Mouse (Mus musculus) heart, postnatal 0 days (tissue): ENCODE measurements around the gene Olfr974. TPM values are rescaled to one million over a fixed set of nuclear protein-coding genes. Genes with fewer than 3 reads are reported as not detected.
"Not testable (repeated sequence)": the region's sequence is repeated elsewhere in the genome, so short reads cannot be mapped to it uniquely, and the experiment has no call there.

ENCODE experiments used
- ATAC-seq: fragments of 200-750 bp; cut with Nextera tagmentation; 2 replicates; pipeline ENCODE4 v1.8.0; 2017; ENCODE audit warnings: low read depth, moderate number of reproducible peaks, moderate library complexity; ENCODE audit not compliant: insufficient read depth
- DNase-seq: peaks from one replicate; pipeline ENCODE4 v3.0.0-alpha.2; 2016; ENCODE audit warnings: low spot score
- H3K27ac ChIP-seq: fragments of 300-500 bp; sonication (generic); 2 replicates; pipeline ENCODE4 v1.5.1; 2014; ENCODE audit warnings: low read depth, mild to moderate bottlenecking
- H3K27me3 ChIP-seq: fragments of 300-500 bp; sonication (generic); 2 replicates; pipeline ENCODE4 v1.6.1; 2014; ENCODE audit warnings: low read length, mixed read lengths; ENCODE audit not compliant: control insufficient read depth, insufficient read depth
- H3K36me3 ChIP-seq: fragments of 300-500 bp; sonication (generic); replicated peaks from 2 replicates; pipeline ENCODE4 v1.6.1; 2014; ENCODE audit warnings: low read length, mixed read lengths; ENCODE audit not compliant: control insufficient read depth, insufficient read depth
- H3K4me1 ChIP-seq: fragments of 300-500 bp; sonication (generic); 2 replicates; pipeline ENCODE4 v1.6.1; 2014; ENCODE audit warnings: antibody characterized with exemption; ENCODE audit not compliant: control insufficient read depth, insufficient read depth
- H3K4me2 ChIP-seq: fragments of 300-500 bp; sonication (generic); 2 replicates; pipeline ENCODE4 v1.6.1; 2014; ENCODE audit warnings: low read depth, mild to moderate bottlenecking, low read length, moderate library complexity
- H3K4me3 ChIP-seq: fragments of 300-500 bp; sonication (generic); 2 replicates; pipeline ENCODE4 v1.5.1; 2014; ENCODE audit warnings: low read depth, low read length
- H3K9ac ChIP-seq: fragments of 300-500 bp; sonication (generic); replicated peaks from 2 replicates; pipeline ENCODE4 v1.6.1; 2014; ENCODE audit warnings: low read depth, low read length, mixed read lengths
- H3K9me3 ChIP-seq: fragments of 300-500 bp; sonication (generic); replicated peaks from 2 replicates; pipeline ENCODE4 v1.6.1; 2016; ENCODE audit warnings: low read length; ENCODE audit not compliant: control insufficient read depth
- CTCF ChIP-seq: IDR thresholded peaks from 2 replicates; pipeline ENCODE4 v1.5.1; 2016; ENCODE audit warnings: antibody characterized with exemption, control low read depth, low read depth
- EP300 ChIP-seq: IDR thresholded peaks from 2 replicates; pipeline ENCODE4 v1.6.1; 2016; ENCODE audit warnings: antibody characterized with exemption, low read depth
- WGBS: fragments of 180-500 bp; shearing (Covaris S2); extraction: QIAGEN DNeasy Blood & Tissue Kit; methylation state at CpG from one replicate; pipeline ENCODE4 v1.1.7; 2014; 5-methylcytosine and 5-hydroxymethylcytosine counted together
- polyA plus RNA-seq: library from polyadenylated mRNA; unstranded; fragments of >200 nt; fragmentation: Nextera tagmentation; extraction: Ambion mirVana; gene quantifications from 2 replicates; pipeline ENCODE4 v1.2.1, GENCODE M21; 2015
- total RNA-seq: library from RNA; depleted of rRNA; stranded (reverse); fragments of >200 nt; gene quantifications from 2 replicates; pipeline ENCODE4 v1.2.3, GENCODE M21; 2014; ENCODE audit warnings: low replicate concordance; rRNA removed

Olfr974 gene
- total RNA-seq (not detected in 2 replicates), polyA plus RNA-seq (not detected in 2 replicates)

DNA sequence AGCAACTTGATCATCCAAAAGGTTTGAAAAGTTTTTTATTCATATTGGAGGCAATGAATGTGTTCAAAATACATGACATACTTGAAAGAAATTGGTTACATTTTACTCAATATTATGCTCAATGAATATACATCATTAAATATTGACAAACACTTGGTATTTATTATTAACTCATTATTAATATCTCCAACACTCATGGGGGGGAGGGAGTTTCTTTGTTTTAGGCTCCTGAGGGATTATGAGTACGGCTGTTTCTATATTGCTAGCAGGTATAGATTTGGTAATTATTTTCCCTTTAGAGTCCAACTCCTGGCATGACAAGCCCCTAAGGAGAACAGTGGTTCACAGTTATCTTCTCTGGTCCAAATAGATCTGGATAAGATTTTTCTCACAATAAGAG is at the start of gene Olfr974:
Olfr974 (plus strand) TSS at position 301 of the 400 bp plus-strand sequence.
- ATAC-seq (no peak), DNase-seq (no peak)
- Histone ChIP-seq H3K27ac (no peak within 1 kb of the TSS), H3K4me3 (no peak within 1 kb of the TSS), H3K4me1 (no peaks in the 10 kb centered on the region), H3K9me3 (no peaks in the 10 kb centered on the region), H3K4me2 (no peak within 1 kb of the TSS), H3K36me3 (no peaks in the 10 kb centered on the region), H3K27me3 (no peaks in the 10 kb centered on the region), H3K9ac (no peak within 1 kb of the TSS)
- TF ChIP-seq EP300 (no peak), CTCF (no peak)
- WGBS: 80% methylated on average over 1 of the region's 1 CpGs

DNA sequence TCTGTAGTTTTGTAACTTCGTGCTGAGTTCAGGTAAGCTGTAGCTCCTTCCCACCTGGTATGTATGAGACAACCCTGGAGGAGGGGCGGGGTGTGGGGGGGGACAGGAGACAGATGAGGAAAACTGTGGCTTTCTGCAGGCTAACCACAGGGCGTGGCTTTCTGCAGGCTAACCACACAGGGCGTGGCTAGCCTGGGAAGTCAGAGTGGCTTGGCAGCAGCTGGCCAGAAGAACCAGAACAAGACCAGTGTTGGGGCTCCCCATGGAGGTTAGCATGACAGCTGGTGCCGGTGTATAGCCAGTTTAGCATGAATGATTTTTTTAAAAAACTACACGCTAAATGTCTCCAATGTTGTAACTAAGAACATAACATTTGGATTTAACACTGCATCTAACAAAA is 32.2 kb upstream of the Olfr974 start:
- H3K4me3 ChIP-seq: no peak overlapping the region
- H3K9ac ChIP-seq: no peak overlapping the region
- H3K4me2 ChIP-seq: no peak overlapping the region
- no peaks in the 10 kb centered on the region for H3K36me3 ChIP-seq
- 57% methylated on average over 6 of the region's 6 CpGs for WGBS
- DNase-seq (no peak), ATAC-seq (no peak)
- H3K27me3 ChIP-seq: no peaks in the 10 kb centered on the region
- H3K4me1 ChIP-seq: no peaks in the 10 kb centered on the region
- TF ChIP-seq CTCF: no peak
- no peak for TF ChIP-seq EP300
- H3K9me3 ChIP-seq: no peaks in the 10 kb centered on the region
- H3K27ac ChIP-seq: no peak overlapping the region

DNA sequence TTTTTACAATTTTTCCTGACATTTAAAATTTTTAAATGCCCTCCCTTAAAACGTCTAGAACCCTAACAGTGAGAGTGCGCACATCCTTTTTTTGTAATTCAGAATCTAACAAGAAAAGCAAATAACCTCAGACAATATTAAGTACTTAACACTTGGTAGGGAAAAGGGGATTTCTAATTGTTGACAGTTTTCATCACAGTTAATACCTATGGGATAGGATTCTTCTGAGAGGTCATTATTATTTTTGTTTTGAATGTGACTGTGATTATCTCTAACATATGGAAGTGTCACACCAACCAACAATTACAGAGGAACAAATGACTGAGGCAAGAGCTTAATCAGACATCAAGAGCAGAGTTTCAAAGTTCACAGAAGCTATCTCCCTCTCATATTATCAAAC is 30.3 kb upstream of the Olfr974 start, which contains the start of gene Olfr229:
Olfr229 (plus strand) TSS at position 301 of the 400 bp plus-strand sequence.
- no peak for DNase-seq

DNA sequence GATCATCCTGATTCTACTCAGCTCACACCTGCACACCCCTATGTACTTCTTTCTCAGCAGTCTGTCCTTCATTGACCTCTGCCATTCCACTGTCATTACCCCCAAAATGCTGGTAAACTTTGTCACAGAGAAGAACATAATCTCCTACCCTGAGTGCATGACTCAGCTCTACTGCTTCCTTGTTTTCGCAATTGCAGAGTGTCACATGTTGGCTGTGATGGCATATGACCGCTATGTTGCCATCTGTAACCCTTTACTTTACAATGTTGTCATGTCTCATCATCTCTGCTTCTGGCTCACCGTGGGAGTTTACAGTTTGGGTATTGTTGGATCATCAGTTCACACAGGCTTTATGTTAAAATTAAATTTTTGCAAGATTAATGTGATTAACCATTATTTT is 27.4 kb upstream of the Olfr974 start:
- H3K9me3 ChIP-seq: no peaks in the 10 kb centered on the region
- H3K4me2 ChIP-seq: no peak overlapping the region
- no peak overlapping the region for H3K27ac ChIP-seq
- DNase-seq (no peak), ATAC-seq (no peak)
- H3K27me3 ChIP-seq: no peaks in the 10 kb centered on the region
- H3K4me3 ChIP-seq: no peak overlapping the region
- no peak for TF ChIP-seq CTCF
- no peak for TF ChIP-seq EP300
- WGBS: 69% methylated on average over 3 of the region's 3 CpGs
- H3K36me3 ChIP-seq: no peaks in the 10 kb centered on the region
- no peaks in the 10 kb centered on the region for H3K4me1 ChIP-seq
- no peak overlapping the region for H3K9ac ChIP-seq

More for the DNA sequence above, 30.3 kb upstream of the Olfr974 start, which contains the start of gene Olfr229:
- H3K27me3 ChIP-seq: no peaks in the 10 kb centered on the region
- H3K4me3 ChIP-seq: no peak within 1 kb of the TSS
- no peak within 1 kb of the TSS for H3K4me2 ChIP-seq
- 65% methylated on average over 2 of the region's 2 CpGs for WGBS
- ATAC-seq: no peak
- no peak for TF ChIP-seq CTCF
- TF ChIP-seq EP300: no peak
- H3K27ac ChIP-seq: no peak within 1 kb of the TSS
- no peak within 1 kb of the TSS for H3K9ac ChIP-seq
- H3K36me3 ChIP-seq: no peaks in the 10 kb centered on the region
- no peaks in the 10 kb centered on the region for H3K4me1 ChIP-seq
- H3K9me3 ChIP-seq: no peaks in the 10 kb centered on the region

DNA sequence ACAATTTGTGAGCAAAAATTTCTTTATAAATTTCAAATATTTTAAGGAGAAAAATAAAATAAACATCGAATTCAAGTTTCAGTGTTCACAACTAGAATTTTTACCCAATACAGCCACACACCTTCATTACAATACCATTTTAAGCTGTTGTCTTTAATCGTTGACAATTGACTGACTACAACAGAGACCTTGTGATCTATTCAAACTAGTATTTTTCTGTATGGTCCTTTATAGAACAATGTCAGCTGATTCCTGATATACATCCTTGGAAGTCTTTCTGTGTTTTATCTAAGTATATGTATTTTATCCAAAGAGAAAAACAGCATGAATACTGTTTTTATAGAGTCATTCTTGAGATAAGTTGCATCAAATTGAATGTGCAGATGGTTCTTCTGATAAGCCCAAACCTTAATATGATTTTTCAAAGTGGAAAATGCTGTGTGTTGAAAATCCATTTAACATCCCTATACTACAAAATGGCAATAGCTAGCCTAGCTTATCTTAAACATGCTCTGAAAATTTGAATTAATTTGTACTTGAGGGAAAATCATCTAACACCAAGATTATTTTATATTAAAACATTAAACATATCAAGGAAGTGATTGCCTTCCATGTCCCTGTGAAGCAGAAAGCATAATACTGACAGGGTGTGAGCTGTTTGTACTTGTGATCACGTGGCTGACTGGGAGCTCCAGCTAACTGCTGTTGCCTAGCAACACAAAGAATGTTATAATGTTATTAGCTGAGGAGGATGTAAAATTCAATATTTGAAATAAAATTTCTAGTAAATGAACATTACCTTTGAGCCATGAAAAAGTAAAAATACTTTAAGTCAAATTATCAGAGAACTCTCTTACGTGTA is 9.1 kb upstream of the Olfr974 start:
- H3K4me1 ChIP-seq, H3K4me2 ChIP-seq, H3K9me3 ChIP-seq, H3K27me3 ChIP-seq, DNase-seq, H3K9ac ChIP-seq, H3K4me3 ChIP-seq, H3K27ac ChIP-seq, H3K36me3 ChIP-seq, ATAC-seq: not testable (repeated sequence)
- WGBS: no CpG with 5 or more reads among the region's 4 CpGs

DNA sequence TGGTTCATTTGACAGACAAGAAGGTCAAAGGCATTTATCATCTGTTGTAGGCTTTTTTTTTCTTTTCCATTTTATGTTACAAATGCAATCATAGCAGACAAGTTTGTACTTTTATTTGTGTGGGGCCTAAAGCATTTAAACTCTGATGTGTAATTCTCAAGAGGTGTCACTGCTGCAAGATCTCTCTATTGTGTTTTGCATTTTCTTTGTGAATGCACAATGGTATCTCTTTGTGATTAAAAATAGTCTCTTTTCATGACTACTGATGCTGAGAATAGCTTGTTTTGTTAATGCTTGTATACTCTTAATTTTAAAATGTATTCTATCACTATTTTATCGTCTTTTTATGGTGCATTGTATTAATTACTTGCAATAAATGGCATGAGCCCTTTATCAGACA is 8.5 kb upstream of the Olfr974 start:
- not testable (repeated sequence) for H3K4me1 ChIP-seq, ATAC-seq, DNase-seq, H3K27ac ChIP-seq, H3K4me3 ChIP-seq, H3K9me3 ChIP-seq, H3K27me3 ChIP-seq, H3K9ac ChIP-seq, H3K4me2 ChIP-seq, H3K36me3 ChIP-seq
- 54% methylated on average over 1 of the region's 1 CpGs for WGBS
